Mouse (Mus musculus): ENCODE results near the gene Fkbp7. TPM values are rescaled to one million over a fixed set of nuclear protein-coding genes. Genes with fewer than 3 reads are reported as not detected.

The Fkbp7 gene
- 59.5 and 66.4 TPM in 2 replicates for polyA plus RNA-seq (2016; fragmentation: Nextera tagmentation; extraction: Ambion mirVana)

- WGBS, result 0% methylated on average over 17 of the region's 17 CpGs
- Histone ChIP-seq H3K4me2 (peak within 1 kb of the TSS; percentile 64), H3K27me3 (no peaks in the 10 kb centered on the region), H3K4me1 (replicated peaks) (peaks cover 20% of the 10 kb centered on the region), H3K9me3 (no peaks in the 10 kb centered on the region), H3K9ac (replicated peaks) (peak within 1 kb of the TSS; percentile 58), H3K36me3 (peaks cover 10% of the 10 kb centered on the region), H3K27ac (peak within 1 kb of the TSS; percentile 81), H3K4me3 (replicated peaks) (peak within 1 kb of the TSS; percentile 45)
- ATAC-seq (ENCODE audit: insufficient number of reproducible peaks, insufficient read depth, low FRiP score, low TSS enrichment, low read depth), result peak; percentile 90
Observed at GRCm38 (mm10) chr2:76672966-76673392, at the start of gene Fkbp7. Gene Fkbp7 (minus strand): TSS chr2:76673116.

- ATAC-seq (ENCODE audit: insufficient number of reproducible peaks, insufficient read depth, low FRiP score, low TSS enrichment, low read depth), result no peak
- peaks cover 15% of the 10 kb centered on the region; the same call in 1 of the 2 replicates for H3K9me3 ChIP-seq
- no peak overlapping the region for H3K27ac ChIP-seq
- H3K27me3 ChIP-seq, result no peaks in the 10 kb centered on the region
- WGBS, result 94% methylated on average over 14 of the region's 14 CpGs
- H3K4me3 ChIP-seq (replicated peaks), result no peak overlapping the region
- no peaks in the 10 kb centered on the region for H3K4me1 ChIP-seq (replicated peaks)
- H3K4me2 ChIP-seq, result no peak overlapping the region
- no peaks in the 10 kb centered on the region for H3K36me3 ChIP-seq
- H3K9ac ChIP-seq (replicated peaks), result no peak overlapping the region
Observed at GRCm38 (mm10) chr2:76719650-76720049, 46.7 kb upstream of the Fkbp7 start.

GRCm38 (mm10) chr2:76714984-76715383 lies 42.1 kb upstream of the Fkbp7 start:
- no peak for ATAC-seq (ENCODE audit: insufficient number of reproducible peaks, insufficient read depth, low FRiP score, low TSS enrichment, low read depth)
- Histone ChIP-seq H3K27ac (no peak overlapping the region), H3K4me2 (no peak overlapping the region), H3K4me1 (replicated peaks) (no peaks in the 10 kb centered on the region), H3K9me3 (peaks cover 29% of the 10 kb centered on the region), H3K36me3 (peaks cover 22% of the 10 kb centered on the region), H3K4me3 (replicated peaks) (no peak overlapping the region), H3K9ac (replicated peaks) (no peak overlapping the region), H3K27me3 (no peaks in the 10 kb centered on the region)
- WGBS, result 68% methylated on average over 8 of the region's 8 CpGs

- ATAC-seq (ENCODE audit: insufficient number of reproducible peaks, insufficient read depth, low FRiP score, low TSS enrichment, low read depth), result no peak
Observed at GRCm38 (mm10) chr2:76708512-76708911, 35.6 kb upstream of the Fkbp7 start.

GRCm38 (mm10) chr2:76705655-76706054 lies 32.7 kb upstream of the Fkbp7 start:
- no peak for ATAC-seq (ENCODE audit: insufficient number of reproducible peaks, insufficient read depth, low FRiP score, low TSS enrichment, low read depth)
- WGBS, result 83% methylated on average over 13 of the region's 13 CpGs

More at GRCm38 (mm10) chr2:76708512-76708911, 35.6 kb upstream of the Fkbp7 start:
- Histone ChIP-seq H3K27ac (no peak overlapping the region), H3K4me3 (replicated peaks) (no peak overlapping the region), H3K9me3 (peaks cover 30% of the 10 kb centered on the region), H3K27me3 (no peaks in the 10 kb centered on the region), H3K36me3 (peaks cover 30% of the 10 kb centered on the region), H3K4me1 (replicated peaks) (no peaks in the 10 kb centered on the region), H3K9ac (replicated peaks) (no peak overlapping the region), H3K4me2 (no peak overlapping the region)
- 95% methylated on average over 3 of the region's 3 CpGs for WGBS

GRCm38 (mm10) chr2:76702751-76703150 lies 29.8 kb upstream of the Fkbp7 start:
- no peak overlapping the region for H3K9ac ChIP-seq (replicated peaks)
- WGBS, result 79% methylated on average over 5 of the region's 5 CpGs

More at GRCm38 (mm10) chr2:76705655-76706054, 32.7 kb upstream of the Fkbp7 start:
- no peak overlapping the region for H3K4me2 ChIP-seq
- peaks cover 12% of the 10 kb centered on the region for H3K9me3 ChIP-seq
- H3K4me1 ChIP-seq (replicated peaks), result no peaks in the 10 kb centered on the region
- peaks cover 19% of the 10 kb centered on the region for H3K36me3 ChIP-seq
- no peaks in the 10 kb centered on the region for H3K27me3 ChIP-seq
- no peak overlapping the region for H3K27ac ChIP-seq
- H3K4me3 ChIP-seq (replicated peaks), result no peak overlapping the region
- H3K9ac ChIP-seq (replicated peaks), result no peak overlapping the region

GRCm38 (mm10) chr2:76702188-76702587 lies 29.3 kb upstream of the Fkbp7 start:
- Histone ChIP-seq H3K36me3 (peaks cover 17% of the 10 kb centered on the region), H3K27me3 (no peaks in the 10 kb centered on the region), H3K9ac (replicated peaks) (no peak overlapping the region), H3K4me1 (replicated peaks) (no peaks in the 10 kb centered on the region), H3K27ac (no peak overlapping the region), H3K4me3 (replicated peaks) (no peak overlapping the region), H3K4me2 (no peak overlapping the region), H3K9me3 (no peaks in the 10 kb centered on the region)
- WGBS, result 72% methylated on average over 3 of the region's 3 CpGs
- ATAC-seq (ENCODE audit: insufficient number of reproducible peaks, insufficient read depth, low FRiP score, low TSS enrichment, low read depth), result no peak

More at GRCm38 (mm10) chr2:76702751-76703150, 29.8 kb upstream of the Fkbp7 start:
- H3K27me3 ChIP-seq, result no peaks in the 10 kb centered on the region
- ATAC-seq (ENCODE audit: insufficient number of reproducible peaks, insufficient read depth, low FRiP score, low TSS enrichment, low read depth), result no peak
- H3K9me3 ChIP-seq, result no peaks in the 10 kb centered on the region
- H3K36me3 ChIP-seq, result peaks cover 11% of the 10 kb centered on the region
- H3K4me3 ChIP-seq (replicated peaks), result no peak overlapping the region
- no peaks in the 10 kb centered on the region for H3K4me1 ChIP-seq (replicated peaks)
- H3K27ac ChIP-seq, result no peak overlapping the region
- H3K4me2 ChIP-seq, result no peak overlapping the region

- no peaks in the 10 kb centered on the region for H3K9me3 ChIP-seq
- no peak for ATAC-seq (ENCODE audit: insufficient number of reproducible peaks, insufficient read depth, low FRiP score, low TSS enrichment, low read depth)
- H3K4me1 ChIP-seq (replicated peaks), result no peaks in the 10 kb centered on the region
- H3K9ac ChIP-seq (replicated peaks), result no peak overlapping the region
- no peaks in the 10 kb centered on the region for H3K27me3 ChIP-seq
- H3K4me2 ChIP-seq, result no peak overlapping the region
- H3K4me3 ChIP-seq (replicated peaks), result no peak overlapping the region
- no peak overlapping the region for H3K27ac ChIP-seq
- H3K36me3 ChIP-seq, result peaks cover 74% of the 10 kb centered on the region
- WGBS, result 88% methylated on average over 6 of the region's 6 CpGs
Observed at GRCm38 (mm10) chr2:76695290-76695689, 22.4 kb upstream of the Fkbp7 start.

GRCm38 (mm10) chr2:76693765-76694164 lies 20.8 kb upstream of the Fkbp7 start:
- H3K27me3 ChIP-seq, result no peaks in the 10 kb centered on the region
- H3K4me1 ChIP-seq (replicated peaks), result no peaks in the 10 kb centered on the region
- no peak overlapping the region for H3K27ac ChIP-seq
- H3K36me3 ChIP-seq, result peaks cover 83% of the 10 kb centered on the region
- ATAC-seq (ENCODE audit: insufficient number of reproducible peaks, insufficient read depth, low FRiP score, low TSS enrichment, low read depth), result no peak
- no peak overlapping the region for H3K4me2 ChIP-seq
- WGBS, result 85% methylated on average over 5 of the region's 5 CpGs
- no peak overlapping the region for H3K4me3 ChIP-seq (replicated peaks)
- H3K9ac ChIP-seq (replicated peaks), result no peak overlapping the region
- H3K9me3 ChIP-seq, result no peaks in the 10 kb centered on the region

GRCm38 (mm10) chr2:76690436-76691204 lies 17.7 kb upstream of the Fkbp7 start:
- Histone ChIP-seq H3K4me2 (no peak overlapping the region), H3K27me3 (no peaks in the 10 kb centered on the region), H3K4me1 (replicated peaks) (no peaks in the 10 kb centered on the region), H3K36me3 (peaks cover 92% of the 10 kb centered on the region), H3K27ac (no peak overlapping the region), H3K4me3 (replicated peaks) (no peak overlapping the region), H3K9me3 (no peaks in the 10 kb centered on the region), H3K9ac (replicated peaks) (no peak overlapping the region)
- WGBS, result 91% methylated on average over 12 of the region's 12 CpGs
- no peak for ATAC-seq (ENCODE audit: insufficient number of reproducible peaks, insufficient read depth, low FRiP score, low TSS enrichment, low read depth)

GRCm38 (mm10) chr2:76688162-76688561 lies 15.2 kb upstream of the Fkbp7 start:
- H3K4me3 ChIP-seq (replicated peaks), result no peak overlapping the region
- H3K27me3 ChIP-seq, result no peaks in the 10 kb centered on the region
- 70% methylated on average over 7 of the region's 7 CpGs for WGBS
- H3K9ac ChIP-seq (replicated peaks), result no peak overlapping the region
- H3K27ac ChIP-seq, result no peak overlapping the region
- ATAC-seq (ENCODE audit: insufficient number of reproducible peaks, insufficient read depth, low FRiP score, low TSS enrichment, low read depth), result no peak
- no peaks in the 10 kb centered on the region for H3K9me3 ChIP-seq
- H3K4me2 ChIP-seq, result no peak overlapping the region
- peaks cover 89% of the 10 kb centered on the region for H3K36me3 ChIP-seq
- H3K4me1 ChIP-seq (replicated peaks), result no peaks in the 10 kb centered on the region
